Mouse (Mus musculus) bone marrow, adult 2 months (tissue): ENCODE measurements around the gene Mark4.

Experiments
- CTCF ChIP-seq: fragments of 200-500 bp; IDR thresholded peaks from 2 replicates; pipeline ENCODE4 v1.5.1; 2011; ENCODE audit warnings: low read length, control low read depth; ENCODE audit not compliant: control insufficient read depth, insufficient read depth
- POLR2A ChIP-seq: fragments of 200-500 bp; IDR thresholded peaks from 2 replicates; pipeline ENCODE4 v1.6.1; 2011; ENCODE audit warnings: low read depth, mild to moderate bottlenecking, control low read depth, low read length, borderline replicate concordance; ENCODE audit not compliant: control insufficient read depth

- TF ChIP-seq POLR2A (no peak), CTCF (no peak)
Measured at GRCm38 (mm10) chr7:19404476-19404875, 54.1 kb downstream of the Mark4 start, which contains the start of gene Ckm.
